Mouse (Mus musculus) right cerebral cortex, postnatal 25 days (tissue): ENCODE measurements around the gene H3f3a.
A peak's percentile ranks its signal among the peaks of the same experiment; 100 is the strongest.
"Not testable (repeated sequence)": the region's sequence is repeated elsewhere in the genome, so short reads cannot be mapped to it uniquely, and the experiment has no call there.

Experiments used
- DNase-seq: peaks from one replicate; pipeline ENCODE4 v3.0.0; 2022

Gene H3f3a

DNA sequence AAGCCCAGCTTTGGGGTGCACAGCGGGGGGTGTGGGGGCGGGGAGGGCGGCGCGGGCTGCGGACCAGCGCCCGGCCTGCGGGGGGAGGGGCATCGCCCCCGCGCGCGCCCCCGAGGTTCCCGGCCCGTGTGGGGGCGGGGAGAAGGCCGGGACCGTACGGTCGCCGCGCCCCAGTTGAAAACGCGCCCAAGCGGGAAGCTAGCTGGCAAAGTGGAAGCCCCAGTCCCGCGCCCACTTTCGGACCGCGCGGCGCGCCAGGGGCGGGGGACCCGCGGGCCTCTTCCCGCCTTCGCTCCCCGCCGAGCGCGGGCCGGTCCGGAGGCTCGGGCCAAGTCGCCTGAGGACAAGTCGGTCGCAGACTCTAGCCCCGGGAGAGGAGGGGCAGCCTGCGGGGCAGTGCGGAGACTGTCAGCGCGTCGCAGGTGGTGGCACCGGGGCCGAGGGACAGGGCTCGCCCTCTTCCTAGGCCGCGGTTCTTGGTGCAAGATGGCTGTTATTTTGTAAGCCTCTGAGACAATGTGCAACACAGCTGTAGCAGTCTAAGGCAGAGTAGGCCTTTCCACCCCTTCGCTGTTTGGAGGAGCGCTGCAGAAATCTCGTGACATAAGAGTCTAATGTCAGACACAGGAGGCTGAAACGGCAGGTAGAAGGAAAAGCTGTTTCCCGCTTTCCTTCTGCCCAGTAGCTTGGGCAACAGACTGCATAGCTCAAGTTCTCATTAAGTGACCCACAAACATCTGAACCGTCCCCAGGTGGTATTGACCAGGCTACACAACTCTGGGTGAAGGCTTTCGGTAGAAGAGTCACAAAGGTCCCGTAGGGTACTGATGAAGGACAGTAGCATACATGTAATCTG is at the start of gene H3f3a:
H3f3a (minus strand) TSS at position 59 of the 856 bp plus-strand sequence.
- peak; percentile 82 for DNase-seq

- no peak for DNase-seq
Observed at GRCm38 (mm10) chr1:180860030-180860429, 46.3 kb upstream of the H3f3a start.

GRCm38 (mm10) chr1:180858763-180859162 is 45.0 kb upstream of the H3f3a start:
- no peak for DNase-seq

GRCm38 (mm10) chr1:180850316-180851270 is 36.9 kb upstream of the H3f3a start, which contains the start of gene Sde2:
Gene Sde2, plus strand, starts transcription at chr1:180851127.
- peak; percentile 100 for DNase-seq

- DNase-seq, result no peak
Observed at GRCm38 (mm10) chr1:180849701-180850301, 36.1 kb upstream of the H3f3a start.

DNA sequence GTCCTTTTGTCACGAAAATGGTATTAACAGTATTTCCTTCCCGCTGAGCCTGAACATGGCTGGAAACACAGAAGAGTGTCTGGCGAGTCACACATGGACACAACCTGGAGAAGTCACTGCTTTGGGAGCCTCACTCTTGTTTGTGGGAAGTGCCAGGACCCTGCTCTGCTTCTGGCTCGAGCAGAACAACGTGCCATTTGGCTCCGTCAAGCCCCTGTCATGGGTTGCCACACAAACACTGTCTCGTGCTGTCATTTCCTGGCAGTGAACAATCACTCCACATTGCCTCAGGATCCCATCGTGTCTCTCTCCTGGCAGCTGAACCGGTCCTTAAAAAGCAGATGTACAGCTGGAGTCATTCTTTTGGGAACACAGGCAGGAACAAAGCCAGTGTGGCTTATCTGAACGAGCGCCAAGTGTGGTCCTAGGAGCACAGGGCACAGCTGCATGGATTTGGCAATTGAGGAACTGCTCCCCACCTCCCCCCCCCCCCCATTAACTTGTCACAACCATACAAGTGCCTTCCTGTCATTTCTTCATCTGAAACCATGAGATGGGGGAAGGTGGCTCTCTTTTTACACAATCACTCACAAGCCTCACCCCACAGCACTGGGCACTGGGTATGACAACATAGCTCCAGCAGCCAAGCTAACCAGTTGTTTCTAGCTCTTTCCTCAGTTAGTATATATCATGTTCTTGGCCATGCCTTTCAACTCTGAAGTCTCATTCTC is 34.9 kb upstream of the H3f3a start:
- DNase-seq, result peak; percentile 31

GRCm38 (mm10) chr1:180848114-180848510 is 34.4 kb upstream of the H3f3a start:
- peak; percentile 63 for DNase-seq

DNA sequence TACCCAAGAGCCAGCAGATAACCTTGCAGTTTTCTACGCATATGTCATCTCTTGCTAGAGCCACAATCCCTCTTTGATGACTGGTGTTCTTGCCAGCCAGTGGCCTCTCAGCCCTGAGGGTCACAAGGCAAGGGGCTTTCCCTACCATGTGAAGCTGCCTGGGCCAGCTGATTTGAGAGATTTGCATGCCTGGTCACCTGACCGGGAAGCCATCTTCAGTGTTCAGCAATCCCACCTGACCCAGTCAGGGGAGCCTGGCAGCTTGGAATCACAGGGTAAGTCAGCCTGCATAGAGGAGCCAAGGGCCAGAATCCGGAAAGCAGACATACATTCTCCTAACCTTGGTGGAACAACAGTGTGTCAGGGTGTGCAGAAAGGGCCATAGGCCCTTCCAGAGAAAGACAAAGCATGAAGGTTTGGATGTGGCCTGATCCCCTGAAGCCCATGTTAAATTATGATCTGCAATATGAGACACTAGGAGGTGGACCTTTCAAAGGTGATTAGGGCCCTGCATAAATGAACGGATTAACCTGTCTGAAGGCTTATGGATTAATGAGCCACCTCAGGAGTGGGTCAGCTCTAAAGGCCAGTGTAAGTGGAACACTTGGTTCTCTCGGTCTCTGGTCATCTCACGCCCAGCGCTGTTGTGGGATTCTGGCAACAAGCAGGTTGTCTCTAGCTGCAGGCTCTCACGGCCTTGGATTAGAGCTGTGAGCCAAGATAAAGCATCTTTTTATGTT is 28.0 kb upstream of the H3f3a start:
- no peak for DNase-seq

DNA sequence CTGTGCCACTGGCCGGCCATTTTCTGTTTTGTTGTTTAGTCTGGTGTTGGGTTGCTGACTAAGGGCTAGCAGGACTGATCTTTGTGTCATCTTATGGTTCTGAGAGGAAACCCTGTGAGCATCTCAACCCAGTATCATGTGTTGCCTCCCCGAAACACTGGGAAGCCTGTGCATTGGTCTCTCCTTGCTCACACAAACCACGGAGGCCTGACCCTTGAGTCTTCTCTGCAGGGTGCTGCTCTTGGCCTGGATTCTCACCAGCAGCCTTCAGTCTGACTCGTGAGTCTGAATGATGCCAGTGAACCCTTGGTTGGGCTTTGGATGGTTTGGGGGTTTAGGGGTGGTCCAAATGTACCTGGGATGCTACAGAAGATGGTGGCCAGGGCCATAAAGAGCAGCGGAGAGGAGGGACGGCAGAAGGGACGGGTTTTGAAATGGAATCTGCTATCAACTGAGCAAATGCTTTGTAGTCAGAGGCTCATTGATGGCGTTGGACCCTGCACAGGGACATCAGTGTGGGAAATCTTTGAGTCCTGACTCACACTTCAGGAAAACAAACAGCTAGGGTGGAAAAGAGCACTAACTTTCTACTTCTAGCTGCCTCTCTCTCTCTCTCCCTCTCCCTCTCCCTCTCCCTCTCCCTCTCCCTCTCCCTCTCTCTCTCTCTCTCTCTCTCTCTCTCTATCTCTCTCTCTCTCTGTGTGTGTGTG is 25.6 kb upstream of the H3f3a start:
- no peak for DNase-seq

- no peak for DNase-seq
Observed at GRCm38 (mm10) chr1:180838014-180838413, 24.3 kb upstream of the H3f3a start.

GRCm38 (mm10) chr1:180837186-180837585 is 23.4 kb upstream of the H3f3a start:
- no peak for DNase-seq

- DNase-seq, result not testable (repeated sequence)
Observed at GRCm38 (mm10) chr1:180836467-180836866, 22.7 kb upstream of the H3f3a start.

- DNase-seq, result no peak
Observed at GRCm38 (mm10) chr1:180835273-180836015, 21.7 kb upstream of the H3f3a start.

DNA sequence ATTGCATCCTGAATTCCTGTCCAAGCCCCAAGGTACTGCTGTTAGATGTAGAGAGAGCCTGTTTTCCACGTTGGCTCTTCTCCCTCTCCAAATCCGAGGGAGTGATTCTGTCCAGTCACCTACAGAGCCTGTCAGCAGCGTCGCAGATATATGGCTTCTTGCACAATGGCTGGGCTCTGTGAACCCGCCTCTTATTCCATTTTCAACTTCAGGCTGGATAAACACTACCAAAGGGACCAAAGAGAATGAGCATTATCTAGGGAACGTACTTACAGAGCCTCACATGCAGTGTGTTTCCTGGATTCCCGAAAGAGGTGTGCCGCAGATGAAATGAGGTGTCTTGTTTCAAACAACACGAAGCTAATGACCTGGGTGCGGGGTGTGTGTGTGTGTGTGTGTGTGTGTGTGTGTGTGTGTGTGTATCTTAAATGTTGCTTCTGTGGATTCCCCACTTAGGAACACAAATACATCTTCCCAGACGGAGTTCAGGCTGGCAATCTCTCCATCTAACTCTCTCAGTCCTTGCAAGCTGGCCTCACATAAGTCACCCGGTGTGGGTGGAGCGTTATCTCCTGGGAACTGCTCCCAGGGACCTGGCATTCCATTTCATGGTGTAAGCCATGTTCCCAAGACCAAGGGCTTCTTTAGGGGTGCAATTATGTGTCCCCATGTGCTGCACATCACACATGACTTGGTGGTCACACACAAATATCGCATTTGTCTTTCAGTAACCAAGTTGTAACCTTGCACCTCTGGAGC is 17.0 kb upstream of the H3f3a start:
- DNase-seq, result no peak

GRCm38 (mm10) chr1:180830175-180830574 is 16.4 kb upstream of the H3f3a start:
- no peak for DNase-seq

DNA sequence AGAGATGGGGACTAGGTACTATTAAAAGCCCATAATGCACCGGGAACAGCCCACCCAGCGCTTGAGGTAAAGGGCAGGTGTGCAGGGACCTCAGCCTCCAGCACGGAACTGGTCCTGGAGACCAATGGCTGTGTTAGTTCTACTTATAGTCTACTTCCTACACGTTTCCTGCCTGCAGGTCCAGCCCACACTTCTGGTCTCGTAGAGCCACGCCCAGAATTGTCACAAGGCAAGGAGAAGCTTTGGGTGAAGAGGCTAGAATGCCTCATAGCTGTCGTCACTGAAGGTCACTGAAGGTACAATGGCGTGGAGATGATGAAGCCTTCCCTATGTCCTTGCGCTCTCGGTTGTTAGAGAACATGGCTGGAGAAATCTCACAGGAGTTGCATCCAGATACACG is 16.0 kb upstream of the H3f3a start:
- DNase-seq, result no peak

GRCm38 (mm10) chr1:180826634-180827033 is 12.9 kb upstream of the H3f3a start:
- DNase-seq, result no peak

GRCm38 (mm10) chr1:180824721-180825120 is 11.0 kb upstream of the H3f3a start:
- DNase-seq, result no peak

GRCm38 (mm10) chr1:180823716-180824115 is 10.0 kb upstream of the H3f3a start:
- no peak for DNase-seq
